Mouse (Mus musculus): Measurements from ENCODE around the gene Ntan1. TPM values are rescaled to one million over a fixed set of nuclear protein-coding genes. Genes with fewer than 3 reads are reported as not detected.

Gene Ntan1
- polyA plus RNA-seq (2012; rRNA removed): 157 and 162 TPM in 2 replicates

DNA sequence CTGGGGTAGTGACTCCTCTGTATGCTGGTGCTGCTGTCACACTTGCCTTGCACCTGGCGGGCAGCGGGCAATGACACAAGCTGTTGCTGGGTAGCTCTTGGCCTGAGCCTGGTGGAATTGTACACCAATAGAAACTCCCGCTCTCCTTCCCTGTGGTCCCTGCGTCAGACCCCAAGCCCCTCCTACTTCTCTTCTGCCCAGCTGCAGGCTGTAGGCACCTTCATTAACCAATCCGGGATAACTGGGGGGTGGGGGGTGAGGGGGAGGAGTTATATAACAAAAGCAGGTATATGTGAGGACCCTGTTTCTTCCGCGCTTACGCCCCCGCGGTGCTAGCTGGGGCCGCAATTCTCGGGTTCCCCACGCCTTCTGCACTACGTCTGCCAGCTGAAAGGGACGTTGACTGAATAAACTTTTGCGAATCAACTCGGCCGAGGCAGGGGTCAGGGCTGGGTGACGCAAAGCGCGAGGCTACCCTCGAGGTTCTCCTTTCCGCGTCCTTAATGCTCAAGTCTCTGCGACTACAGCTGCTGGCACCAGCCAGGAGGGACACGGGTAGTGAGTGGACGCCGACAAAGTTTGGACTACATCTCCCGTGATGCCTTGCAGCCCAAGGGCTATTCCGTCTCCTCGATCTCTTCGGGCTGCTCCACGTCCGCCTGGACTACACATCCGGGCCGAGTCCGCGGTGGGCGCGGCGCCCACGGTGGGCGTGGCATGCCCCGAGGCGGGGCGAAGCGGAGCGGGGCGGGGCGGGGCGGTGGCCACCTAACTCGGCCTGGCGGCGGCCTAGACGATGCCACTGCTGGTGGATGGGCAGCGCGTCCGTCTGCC lies at the start of gene Ntan1:
Gene Ntan1, plus strand, starts transcription at position 286 of the 834 bp plus-strand sequence.

DNA sequence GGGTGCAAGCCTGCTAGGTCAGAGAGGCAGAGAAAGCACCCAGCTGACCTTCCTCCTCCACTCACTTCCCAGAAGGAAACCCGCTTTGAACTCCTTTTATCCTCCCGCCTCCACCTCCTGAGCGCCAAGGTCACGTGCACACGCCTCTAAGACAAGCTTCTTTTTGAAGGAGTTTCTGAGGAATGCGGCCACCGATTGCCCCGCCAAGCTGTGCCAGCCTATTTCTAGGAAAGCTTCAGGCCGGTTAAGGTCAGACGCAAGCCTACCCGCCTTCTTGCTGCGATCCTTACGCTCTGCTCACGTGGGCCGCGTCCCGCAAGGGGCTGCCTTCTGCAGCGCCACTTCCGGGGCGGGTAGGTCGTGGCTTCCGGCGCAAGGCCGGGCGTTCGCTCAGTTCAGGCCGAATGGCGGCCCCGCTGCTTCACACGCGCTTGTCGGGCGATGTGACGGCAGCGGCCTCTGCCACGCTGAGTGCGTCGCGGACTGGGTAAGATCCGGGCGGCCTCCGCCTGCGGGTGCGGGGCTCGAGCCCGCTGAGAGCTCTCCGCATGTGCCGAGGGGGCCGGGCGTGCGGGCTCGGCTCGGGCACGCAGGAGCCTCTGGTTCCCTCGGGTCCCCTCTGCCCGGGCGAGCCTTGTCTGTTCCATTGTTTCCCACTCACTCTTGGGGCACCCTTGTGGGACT lies 38.1 kb upstream of the Ntan1 start, which contains the start of gene Rrn3:
Gene Rrn3, plus strand, starts transcription at position 356 of the 684 bp plus-strand sequence.

Other genes starting within 250 kb of the Ntan1 start
- gene Parn, start 150.7 kb upstream of the Ntan1 start, polyA plus RNA-seq (2012; rRNA removed): 23.1 and 23.3 TPM in 2 replicates
- gene Bfar, start 147.0 kb upstream of the Ntan1 start, polyA plus RNA-seq (2012; rRNA removed): 46.5 and 47.1 TPM in 2 replicates
- gene 3110001I22Rik, start 146.9 kb upstream of the Ntan1 start, polyA plus RNA-seq (2012; rRNA removed): 4.1 and 4.2 TPM in 2 replicates
- gene Pla2g10, start 87.9 kb upstream of the Ntan1 start, polyA plus RNA-seq (2012; rRNA removed): 0.22 and 0.29 TPM in 2 replicates
- 30.7 and 32.0 TPM in 2 replicates for gene Rrn3, start 38.1 kb upstream of the Ntan1 start, polyA plus RNA-seq (2012; rRNA removed)
- 51.1 and 53.5 TPM in 2 replicates for gene Pdxdc1, start 84.3 kb downstream of the Ntan1 start, polyA plus RNA-seq (2012; rRNA removed)
- 26.1 and 27.2 TPM in 2 replicates for gene Mpv17l, start 84.3 kb downstream of the Ntan1 start, polyA plus RNA-seq (2012; rRNA removed)
- 192 and 199 TPM in 2 replicates for gene 2900011O08Rik, start 167.8 kb downstream of the Ntan1 start, polyA plus RNA-seq (2012; rRNA removed)
- gene Ifitm7, start 168.0 kb downstream of the Ntan1 start, polyA plus RNA-seq (2012; rRNA removed): 1.0 and 1.3 TPM in 2 replicates

All from central nervous system, embryonic 18 days (tissue).